Mouse (Mus musculus) mammary gland, adult 2 months (tissue): Measurements from ENCODE around the gene Nol9. TPM values are rescaled to one million over a fixed set of nuclear protein-coding genes. Genes with fewer than 3 reads are reported as not detected.

Experiments
- polyA plus RNA-seq: library from polyadenylated mRNA; depleted of rRNA; stranded (reverse); fragments of >200 nt; gene quantifications from 2 replicates; pipeline ENCODE4 v1.2.3, GENCODE M21; 2012; ENCODE audit warnings: low replicate concordance; rRNA removed

Nol9 gene
- 21.4 and 28.0 TPM in 2 replicates for polyA plus RNA-seq

GRCm38 (mm10) chr4:152038985-152039830, at the start of gene Nol9:
TSS of gene Nol9 (plus strand) at chr4:152039321.

GRCm38 (mm10) chr4:151996173-151996950, 42.8 kb upstream of the Nol9 start, which contains the start of gene Phf13:
TSS of gene Phf13 (minus strand) at chr4:151996258.

GRCm38 (mm10) chr4:152008622-152009075, 30.5 kb upstream of the Nol9 start, which contains the start of gene Klhl21:
TSS of gene Klhl21 (plus strand) at chr4:152008803.

GRCm38 (mm10) chr4:152027524-152027923, 11.6 kb upstream of the Nol9 start, which contains the start of gene Zbtb48:
TSS of gene Zbtb48 (minus strand) at chr4:152027671.

GRCm38 (mm10) chr4:152038225-152038984, 716 bp upstream of the Nol9 start, which contains the start of gene Tas1r1:
TSS of gene Tas1r1 (minus strand) at chr4:152038568.

GRCm38 (mm10) chr4:152072121-152072601, 33.0 kb downstream of the Nol9 start, which contains the start of gene Plekhg5:
TSS of gene Plekhg5 (plus strand) at chr4:152072498.

Other genes starting within 250 kb of the Nol9 start
- 7.6 and 10.7 TPM in 2 replicates for gene Camta1, start 177.4 kb upstream of the Nol9 start, polyA plus RNA-seq
- gene Dnajc11, start 105.6 kb upstream of the Nol9 start, polyA plus RNA-seq = 44.0 and 49.1 TPM in 2 replicates
- 57.3 and 88.5 TPM in 2 replicates for gene Thap3, start 50.3 kb upstream of the Nol9 start, polyA plus RNA-seq
- 8.7 and 13.2 TPM in 2 replicates for gene Phf13, start 43.1 kb upstream of the Nol9 start, polyA plus RNA-seq
- 32.3 and 50.8 TPM in 2 replicates for gene Klhl21, start 30.5 kb upstream of the Nol9 start, polyA plus RNA-seq
- gene Zbtb48, start 11.7 kb upstream of the Nol9 start, polyA plus RNA-seq = 10.8 and 17.5 TPM in 2 replicates
- 0.07 and 0.59 TPM in 2 replicates for gene Tas1r1, start 753 bp upstream of the Nol9 start, polyA plus RNA-seq
- 36.3 and 49.8 TPM in 2 replicates for gene Plekhg5, start 33.2 kb downstream of the Nol9 start, polyA plus RNA-seq
- gene Tnfrsf25, start 76.6 kb downstream of the Nol9 start, polyA plus RNA-seq = 22.6 and 29.2 TPM in 2 replicates
- 2.4 and 6.5 TPM in 2 replicates for gene Espn, start 113.0 kb downstream of the Nol9 start, polyA plus RNA-seq
- gene Hes2, start 119.5 kb downstream of the Nol9 start, polyA plus RNA-seq = 0.19 and 0.22 TPM in 2 replicates
- 19.6 and 21.3 TPM in 2 replicates for gene Acot7, start 138.8 kb downstream of the Nol9 start, polyA plus RNA-seq
- gene Gpr153, start 234.9 kb downstream of the Nol9 start, polyA plus RNA-seq = 44.3 and 85.3 TPM in 2 replicates